Mouse (Mus musculus): Measurements from ENCODE around the gene Zbtb2.

- TF ChIP-seq SRF (IDR thresholded peaks at IDR 0.05; ENCODE audit: control insufficient read depth, insufficient read length, low read depth): no peak
- no peak for TF ChIP-seq TCF3 (IDR thresholded peaks at IDR 0.05; ENCODE audit: insufficient read length, low read depth)
- TF ChIP-seq E2F4 (IDR thresholded peaks at IDR 0.05; ENCODE audit: insufficient read depth): no peak
- TF ChIP-seq POLR2A (IDR thresholded peaks at IDR 0.05; ENCODE audit: insufficient read length, low read depth): no peak
- no peak for TF ChIP-seq USF1 (IDR thresholded peaks at IDR 0.05; ENCODE audit: low read depth)
- TF ChIP-seq MAX (IDR thresholded peaks at IDR 0.05; ENCODE audit: low read depth): no peak
- no peak for TF ChIP-seq TCF12 (IDR thresholded peaks at IDR 0.05; ENCODE audit: insufficient read depth, poor library complexity, severe bottlenecking)
- no peak for TF ChIP-seq MYOG (IDR thresholded peaks at IDR 0.05; ENCODE audit: control insufficient read depth in 1 of 3, insufficient read depth in 1 of 3, insufficient read length in 2 of 3, low read depth in 2 of 3)
- no peak for TF ChIP-seq MYOD1 (IDR thresholded peaks at IDR 0.05; ENCODE audit: control insufficient read depth in 1 of 3, insufficient read length in 2 of 3, low read depth in 2 of 3)
Measured at GRCm38 (mm10) chr10:4391076-4391475, 3.2 kb upstream of the Zbtb2 start.
